Mouse (Mus musculus): ENCODE measurements around the gene Tns1. TPM values are rescaled to one million over a fixed set of nuclear protein-coding genes. Genes with fewer than 3 reads are reported as not detected.

The Tns1 gene
- polyA plus RNA-seq, 1 experiment from 2014 or later = 15.3 TPM

DNA sequence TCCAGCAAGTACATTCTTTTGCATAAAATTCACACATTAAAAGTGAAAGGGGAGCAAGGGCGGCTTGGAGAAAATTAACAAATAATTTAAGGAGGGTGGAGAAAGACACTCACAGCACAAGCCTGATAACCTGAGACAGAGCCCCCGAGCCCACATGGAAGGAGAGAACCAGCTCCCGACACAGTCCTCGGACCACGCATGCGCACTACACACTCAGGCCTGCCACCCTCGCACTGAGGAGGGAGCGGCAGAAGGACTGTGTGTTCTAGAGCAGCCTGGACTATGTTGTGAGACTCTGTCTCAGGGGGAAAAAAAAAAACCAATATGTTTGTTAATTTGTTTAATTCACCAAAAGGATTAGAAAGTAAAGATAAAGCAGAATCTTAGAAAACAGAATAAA is 17.5 kb upstream of the Tns1 start:
- Histone ChIP-seq H3K4me3 (no peak overlapping the region), H3K27me3 (ENCODE audit: insufficient read depth, poor library complexity, severe bottlenecking) (no peaks in the 10 kb centered on the region), H3K36me3 (no peaks in the 10 kb centered on the region), H3K27ac (no peak overlapping the region), H3K9me3 (no peaks in the 10 kb centered on the region), H3K4me1 (replicated peaks) (no peaks in the 10 kb centered on the region)
- no peak for DNase-seq (ENCODE audit: low spot score)
- 80% methylated on average over 8 of the region's 8 CpGs for WGBS

DNA sequence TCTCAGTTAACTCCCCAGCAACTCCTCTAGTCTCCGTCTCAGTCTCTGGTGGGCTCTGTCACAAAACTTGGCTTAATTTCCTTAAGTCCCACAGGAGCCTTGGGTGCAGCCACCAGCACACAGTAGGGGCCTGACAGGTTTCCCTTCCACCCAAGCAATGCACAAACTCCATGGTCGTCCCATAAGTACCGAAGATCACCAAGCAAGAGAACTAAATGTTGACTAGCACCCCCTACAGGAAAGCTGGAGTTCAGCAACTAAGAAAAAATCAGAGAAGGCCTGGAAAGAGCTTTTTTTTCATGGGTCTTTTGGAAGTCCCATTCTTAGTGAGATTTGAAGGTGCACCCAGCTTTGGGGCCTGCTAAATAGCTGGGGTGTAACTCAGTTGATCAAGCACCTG is 15.2 kb upstream of the Tns1 start:
- Histone ChIP-seq H3K4me1 (replicated peaks) (no peaks in the 10 kb centered on the region), H3K9me3 (no peaks in the 10 kb centered on the region), H3K4me3 (no peak overlapping the region), H3K27me3 (ENCODE audit: insufficient read depth, poor library complexity, severe bottlenecking) (no peaks in the 10 kb centered on the region), H3K36me3 (no peaks in the 10 kb centered on the region), H3K27ac (no peak overlapping the region)
- DNase-seq (ENCODE audit: low spot score) = no peak
- WGBS = 64% methylated on average over 3 of the region's 3 CpGs

GRCm38 (mm10) chr1:74135326-74135950 is 11.2 kb upstream of the Tns1 start:
- DNase-seq (ENCODE audit: low spot score) = no peak
- H3K27ac ChIP-seq = no peak overlapping the region
- no peaks in the 10 kb centered on the region for H3K27me3 ChIP-seq (ENCODE audit: insufficient read depth, poor library complexity, severe bottlenecking)
- no peaks in the 10 kb centered on the region for H3K36me3 ChIP-seq
- 76% methylated on average over 6 of the region's 6 CpGs for WGBS
- no peak overlapping the region for H3K4me3 ChIP-seq
- no peaks in the 10 kb centered on the region for H3K9me3 ChIP-seq
- 0 out of 2 replicates have a peak, but pooled peaks cover 2% of the 10 kb centered on the region for H3K4me1 ChIP-seq (replicated peaks)

GRCm38 (mm10) chr1:74133954-74134353 is 9.7 kb upstream of the Tns1 start:
- no peak for DNase-seq (ENCODE audit: low spot score)
- WGBS = 77% methylated on average over 6 of the region's 6 CpGs
- no peaks in the 10 kb centered on the region for H3K9me3 ChIP-seq
- no peak overlapping the region for H3K27ac ChIP-seq
- no peaks in the 10 kb centered on the region for H3K36me3 ChIP-seq
- no peaks in the 10 kb centered on the region for H3K27me3 ChIP-seq (ENCODE audit: insufficient read depth, poor library complexity, severe bottlenecking)
- 0 out of 2 replicates have a peak, but pooled peaks cover 7% of the 10 kb centered on the region for H3K4me1 ChIP-seq (replicated peaks)
- H3K4me3 ChIP-seq = no peak overlapping the region

- Histone ChIP-seq H3K4me1 (replicated peaks) (0 out of 2 replicates have a peak, but pooled peaks cover 10% of the 10 kb centered on the region), H3K27me3 (ENCODE audit: insufficient read depth, poor library complexity, severe bottlenecking) (peaks cover 7% of the 10 kb centered on the region; the same call in 1 of the 2 replicates), H3K36me3 (no peaks in the 10 kb centered on the region), H3K4me3 (no peak overlapping the region), H3K9me3 (no peaks in the 10 kb centered on the region), H3K27ac (no peak overlapping the region)
- no peak for DNase-seq (ENCODE audit: low spot score)
- WGBS = 76% methylated on average over 3 of the region's 3 CpGs
Observed at GRCm38 (mm10) chr1:74132011-74132410, 7.8 kb upstream of the Tns1 start.

DNA sequence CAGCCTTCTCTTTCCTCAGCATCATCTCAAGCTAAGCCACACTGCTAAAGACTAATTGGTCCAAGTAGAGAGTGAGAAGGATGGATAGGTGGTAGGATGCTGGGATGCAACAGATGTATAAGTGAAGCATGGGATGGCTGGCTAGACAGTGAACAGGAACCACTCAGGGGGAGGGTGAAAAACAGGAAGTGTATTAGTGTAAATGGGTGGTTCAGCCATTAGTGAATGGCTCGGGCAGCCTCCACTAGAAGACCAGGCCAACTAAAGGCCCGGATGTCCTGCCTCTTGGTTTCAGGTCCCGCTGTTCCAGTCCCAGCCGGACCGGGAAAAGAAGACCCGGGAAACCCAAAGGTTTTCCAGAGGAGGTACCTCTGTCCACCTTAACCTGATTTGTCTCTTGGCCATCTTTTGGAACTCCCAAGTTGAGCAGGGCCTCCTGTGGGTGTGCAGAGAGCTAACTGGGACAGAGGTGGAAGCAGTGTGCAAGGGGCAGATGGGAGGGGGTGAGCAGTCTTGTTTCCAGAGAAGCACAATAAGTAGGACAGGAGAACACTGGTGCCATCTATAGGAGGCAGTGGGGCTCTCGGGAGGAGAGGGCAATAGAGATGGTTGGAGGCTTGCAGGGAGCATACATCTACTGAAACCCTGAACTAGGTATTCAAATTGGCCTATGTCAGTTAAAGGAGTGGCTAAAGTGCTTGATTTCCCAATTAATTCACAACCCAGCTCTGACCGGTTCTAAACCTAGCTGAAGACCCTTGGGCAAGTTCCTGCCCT is 6.8 kb upstream of the Tns1 start:
- WGBS = 89% methylated on average over 8 of the region's 8 CpGs
- peaks cover 10% of the 10 kb centered on the region for H3K27me3 ChIP-seq (ENCODE audit: insufficient read depth, poor library complexity, severe bottlenecking)
- no peak overlapping the region for H3K4me3 ChIP-seq
- no peak overlapping the region for H3K27ac ChIP-seq
- no peaks in the 10 kb centered on the region for H3K36me3 ChIP-seq
- no peak for DNase-seq (ENCODE audit: low spot score)
- no peaks in the 10 kb centered on the region for H3K9me3 ChIP-seq
- H3K4me1 ChIP-seq (replicated peaks) = 0 out of 2 replicates have a peak, but pooled peaks cover 10% of the 10 kb centered on the region

DNA sequence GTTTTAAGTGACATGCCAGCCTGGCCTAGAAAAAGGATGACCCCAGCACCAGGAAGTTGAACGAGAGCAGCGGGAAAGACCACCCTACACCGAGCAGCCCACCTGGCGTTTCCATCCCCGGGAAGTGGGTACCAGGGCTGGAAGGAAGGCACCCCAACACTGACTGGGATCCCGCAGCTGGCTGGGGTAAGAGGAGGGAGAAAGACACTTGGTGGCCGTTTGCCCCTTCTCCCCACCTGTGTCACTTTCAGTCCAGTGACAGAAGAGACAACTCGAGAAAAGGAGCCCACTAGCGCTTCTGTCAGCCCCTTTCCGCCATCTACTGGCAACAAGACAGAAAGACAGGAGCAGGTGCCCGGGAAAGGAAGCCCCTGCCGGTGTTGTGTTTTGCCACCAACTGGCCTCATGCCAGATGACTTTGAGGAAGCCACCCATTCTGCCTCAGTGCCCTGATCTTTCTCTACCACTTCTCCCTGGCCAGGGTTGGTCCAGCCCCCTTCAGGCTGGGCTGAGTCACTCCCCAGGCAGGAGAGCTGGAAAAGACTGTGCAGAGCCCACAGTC is 823 bp upstream of the Tns1 start, which contains the start of gene Rufy4:
Rufy4 (plus strand) TSS at position 551 of the 562 bp plus-strand sequence.
- under 1% methylated on average over 12 of the region's 12 CpGs for WGBS
- peaks cover 70% of the 10 kb centered on the region for H3K27me3 ChIP-seq (ENCODE audit: insufficient read depth, poor library complexity, severe bottlenecking)
- H3K4me3 ChIP-seq = peak within 1 kb of the TSS; percentile 68
- peaks cover 52% of the 10 kb centered on the region for H3K4me1 ChIP-seq (replicated peaks)
- peak within 1 kb of the TSS; percentile 87 for H3K27ac ChIP-seq
- no peaks in the 10 kb centered on the region for H3K36me3 ChIP-seq
- no peaks in the 10 kb centered on the region for H3K9me3 ChIP-seq
- peak; percentile 80 for DNase-seq (ENCODE audit: low spot score)

DNA sequence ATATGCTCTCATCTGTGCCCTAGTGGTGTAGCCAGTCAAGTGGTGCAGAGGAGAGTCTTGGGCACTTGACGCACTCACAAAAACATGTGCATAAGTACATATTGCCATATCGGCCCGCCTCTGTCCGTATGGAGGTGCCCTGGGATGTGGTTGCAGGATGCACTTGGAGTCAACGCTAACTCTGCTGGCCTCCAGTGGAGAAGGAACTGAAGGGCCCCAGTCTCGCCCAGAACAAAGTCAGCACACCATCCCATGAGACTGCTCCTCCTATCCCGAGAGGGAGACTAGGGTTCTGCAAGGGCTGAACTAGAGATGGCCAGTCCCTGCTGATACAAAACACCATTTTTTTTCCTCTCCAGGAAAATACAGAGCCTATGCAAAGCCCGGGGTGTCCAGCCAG is 1.0 kb downstream of the Tns1 start:
- H3K27ac ChIP-seq = peak overlapping the region; percentile 87
- H3K36me3 ChIP-seq = no peaks in the 10 kb centered on the region
- peak overlapping the region; percentile 68 for H3K4me3 ChIP-seq
- H3K27me3 ChIP-seq (ENCODE audit: insufficient read depth, poor library complexity, severe bottlenecking) = peaks cover 72% of the 10 kb centered on the region
- H3K4me1 ChIP-seq (replicated peaks) = peaks cover 44% of the 10 kb centered on the region
- no peaks in the 10 kb centered on the region for H3K9me3 ChIP-seq
- WGBS = 58% methylated on average over 8 of the region's 8 CpGs
- no peak for DNase-seq (ENCODE audit: low spot score)

GRCm38 (mm10) chr1:74121821-74122576 is 2.2 kb downstream of the Tns1 start:
- Histone ChIP-seq H3K27ac (peak overlapping the region; percentile 46; the same call in 1 of the 2 replicates), H3K36me3 (no peaks in the 10 kb centered on the region), H3K4me1 (replicated peaks) (peaks cover 44% of the 10 kb centered on the region), H3K27me3 (ENCODE audit: insufficient read depth, poor library complexity, severe bottlenecking) (peaks cover 65% of the 10 kb centered on the region), H3K9me3 (no peaks in the 10 kb centered on the region), H3K4me3 (peak overlapping the region; percentile 68; the same call in 1 of the 2 replicates)
- WGBS = 54% methylated on average over 9 of the region's 9 CpGs
- no peak for DNase-seq (ENCODE audit: low spot score)

GRCm38 (mm10) chr1:74121138-74121537 is 3.1 kb downstream of the Tns1 start:
- no peaks in the 10 kb centered on the region for H3K9me3 ChIP-seq
- H3K4me1 ChIP-seq (replicated peaks) = peaks cover 44% of the 10 kb centered on the region
- H3K36me3 ChIP-seq = no peaks in the 10 kb centered on the region
- H3K27ac ChIP-seq = no peak overlapping the region
- H3K27me3 ChIP-seq (ENCODE audit: insufficient read depth, poor library complexity, severe bottlenecking) = peaks cover 62% of the 10 kb centered on the region
- no peak for DNase-seq (ENCODE audit: low spot score)
- no peak overlapping the region for H3K4me3 ChIP-seq
- WGBS = 83% methylated on average over 7 of the region's 7 CpGs

DNA sequence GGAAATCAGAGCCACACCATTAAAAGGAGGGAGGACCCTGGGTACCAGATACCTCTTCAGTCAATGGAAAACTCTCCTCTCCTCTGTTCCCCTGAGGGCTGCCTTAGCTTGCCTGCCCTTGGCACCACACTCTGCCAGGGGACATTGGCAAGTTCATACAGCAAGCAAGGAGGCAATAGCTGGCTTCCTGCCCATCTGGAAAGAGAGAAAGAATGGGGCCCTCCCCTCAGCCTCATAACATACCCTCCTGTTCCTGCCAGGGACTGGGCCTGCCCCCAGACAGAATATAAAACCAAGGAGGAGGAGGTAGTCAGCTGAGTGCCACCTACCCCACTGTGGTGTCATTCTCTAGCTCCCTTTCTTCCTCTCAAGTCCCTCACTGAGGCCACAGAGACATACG is 5.1 kb downstream of the Tns1 start:
- WGBS = 83% methylated on average over 1 of the region's 1 CpGs
- DNase-seq (ENCODE audit: low spot score) = no peak
- peaks cover 43% of the 10 kb centered on the region for H3K27me3 ChIP-seq (ENCODE audit: insufficient read depth, poor library complexity, severe bottlenecking)

DNA sequence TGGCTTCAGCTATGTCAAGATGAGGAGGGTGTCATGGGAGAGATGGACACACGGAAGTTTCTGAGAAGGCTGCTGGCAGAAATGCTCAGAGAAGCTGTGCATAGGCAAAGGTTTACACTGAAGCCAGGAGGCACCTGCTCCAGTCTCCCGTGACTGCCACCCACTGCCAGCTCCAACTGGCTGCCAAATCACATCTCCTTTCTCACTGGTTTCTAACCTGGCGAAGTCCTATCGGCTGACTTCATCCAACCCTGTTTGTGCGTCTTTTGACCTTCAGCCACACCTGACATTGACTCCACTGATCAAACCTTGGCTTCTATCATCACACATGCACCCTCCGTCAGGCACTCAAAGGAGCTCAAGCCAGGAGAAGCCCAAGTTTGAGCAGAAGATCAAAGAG is 6.4 kb downstream of the Tns1 start:
- no peaks in the 10 kb centered on the region for H3K36me3 ChIP-seq
- no peak overlapping the region for H3K4me3 ChIP-seq
- H3K27ac ChIP-seq = no peak overlapping the region
- H3K4me1 ChIP-seq (replicated peaks) = peaks cover 29% of the 10 kb centered on the region
- no peak for DNase-seq (ENCODE audit: low spot score)
- 89% methylated on average over 6 of the region's 6 CpGs for WGBS
- no peaks in the 10 kb centered on the region for H3K9me3 ChIP-seq
- peaks cover 41% of the 10 kb centered on the region for H3K27me3 ChIP-seq (ENCODE audit: insufficient read depth, poor library complexity, severe bottlenecking)

More for the DNA sequence above, 5.1 kb downstream of the Tns1 start:
- Histone ChIP-seq H3K9me3 (no peaks in the 10 kb centered on the region), H3K4me3 (no peak overlapping the region), H3K27ac (no peak overlapping the region), H3K36me3 (no peaks in the 10 kb centered on the region), H3K4me1 (replicated peaks) (peaks cover 31% of the 10 kb centered on the region)
